Mouse (Mus musculus): ENCODE results near the gene Tfdp2.

The Tfdp2 gene

DNA sequence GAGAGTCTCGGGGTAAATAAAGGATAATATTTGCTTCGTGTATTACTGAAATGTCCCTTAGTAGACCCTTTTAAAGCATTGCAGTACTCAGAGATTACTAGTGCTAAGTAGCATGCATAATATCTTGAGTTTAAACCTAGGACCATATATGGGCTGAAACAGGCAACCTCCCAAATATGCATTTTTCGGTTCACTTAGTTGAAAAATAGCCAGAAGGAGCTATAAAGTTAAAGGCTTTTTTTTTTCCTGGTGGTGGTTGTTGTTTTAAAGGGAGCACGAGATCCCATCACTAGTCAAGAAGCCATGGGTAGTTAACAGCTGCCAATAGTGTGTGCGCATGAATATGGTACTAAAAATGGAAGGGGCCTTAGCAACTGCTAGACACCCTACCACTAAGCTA is 175.0 kb downstream of the Tfdp2 start:
- no peak for DNase-seq (ENCODE audit: low spot score)

Data from T-cell, adult 2 months (primary cell).